Mouse (Mus musculus) heart, adult 2 months (tissue): ENCODE measurements around the gene Snrpc.

Experiments used
- CTCF ChIP-seq: fragments of 200-600 bp; IDR thresholded peaks from 2 replicates; pipeline ENCODE4 v1.8.1; 2022; ENCODE audit warnings: antibody characterized with exemption, mild to moderate bottlenecking, moderate library complexity
- POLR2A ChIP-seq: fragments of 200-500 bp; IDR thresholded peaks from 2 replicates; pipeline ENCODE4 v1.6.1; 2011; ENCODE audit warnings: mild to moderate bottlenecking, low read depth, low read length, control low read depth; ENCODE audit not compliant: insufficient read depth

DNA sequence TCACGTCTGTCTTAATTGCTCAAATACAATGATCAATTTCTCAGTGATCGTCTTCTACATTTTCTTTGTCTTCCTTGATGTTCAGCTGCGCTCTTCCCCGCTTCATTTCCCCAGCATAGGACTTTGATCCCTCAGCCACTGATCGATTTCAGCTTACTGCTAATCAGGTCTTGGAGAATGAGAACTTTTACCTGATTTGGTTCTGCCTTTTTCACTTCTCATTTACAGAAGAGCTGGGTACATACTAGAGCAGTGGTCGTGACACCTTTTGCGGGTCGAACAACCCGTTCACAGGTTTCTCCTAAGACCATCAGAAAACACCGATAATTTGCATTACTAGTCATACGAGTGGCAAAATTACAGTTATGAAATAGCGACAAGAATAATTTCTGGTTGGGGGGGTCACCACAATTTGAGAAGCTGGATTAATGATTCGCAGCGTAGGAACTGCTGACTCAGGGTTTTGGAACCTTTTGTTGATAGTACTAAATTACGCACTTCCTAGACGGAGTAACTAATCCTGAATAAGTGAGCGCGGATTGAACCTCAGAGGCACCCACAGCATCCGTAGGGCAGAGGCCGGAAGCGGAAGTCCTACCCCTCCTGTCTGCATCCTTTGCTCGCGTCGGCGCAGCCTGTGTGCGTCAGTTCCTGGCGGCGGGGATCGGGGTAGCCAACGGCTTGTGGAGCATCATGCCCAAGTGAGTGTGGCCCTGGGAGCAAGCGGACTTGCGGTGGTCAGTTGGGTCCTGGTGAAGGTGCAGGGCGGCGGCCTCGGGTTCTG lies 1.7 kb downstream of the Snrpc start:
- TF ChIP-seq CTCF (peak; percentile 19), POLR2A (peak; percentile 88)
